Mouse (Mus musculus) embryonic facial prominence, embryonic 11.5 days (tissue): Measurements from ENCODE around the gene Gm20388. TPM values are rescaled to one million over a fixed set of nuclear protein-coding genes. Genes with fewer than 3 reads are reported as not detected.

Experiments
- ATAC-seq: fragments of 200-750 bp; cut with Nextera tagmentation; replicated peaks from 2 replicates; pipeline ENCODE4 v1.8.0; 2017; ENCODE audit warnings: low read depth; ENCODE audit not compliant: insufficient number of reproducible peaks, low FRiP score, low TSS enrichment
- DNase-seq: peaks from one replicate; pipeline ENCODE4 v3.0.0-alpha.2; 2015; ENCODE audit warnings: low spot score
- H3K27ac ChIP-seq: fragments of 300-500 bp; sonication (generic); replicated peaks from 2 replicates; pipeline ENCODE4 v1.5.1; 2014; ENCODE audit warnings: mild to moderate bottlenecking, low read depth, low read length, control low read depth
- H3K27me3 ChIP-seq: fragments of 300-500 bp; sonication (generic); 2 replicates; pipeline ENCODE4 v1.6.1; 2014; ENCODE audit warnings: mild to moderate bottlenecking, low read length, moderate library complexity, mixed read lengths; ENCODE audit not compliant: control insufficient read depth, insufficient read depth
- H3K36me3 ChIP-seq: fragments of 300-500 bp; sonication (generic); replicated peaks from 2 replicates; pipeline ENCODE4 v1.6.1; 2014; ENCODE audit warnings: low read depth, mild to moderate bottlenecking, low read length, moderate library complexity, mixed read lengths; ENCODE audit not compliant: control insufficient read depth, insufficient read depth
- H3K4me1 ChIP-seq: fragments of 300-500 bp; sonication (generic); 2 replicates; pipeline ENCODE4 v1.6.1; 2014; ENCODE audit warnings: low read length, mixed read lengths; ENCODE audit not compliant: control insufficient read depth, insufficient read depth
- H3K4me2 ChIP-seq: fragments of 300-500 bp; sonication (generic); 2 replicates; pipeline ENCODE4 v1.6.1; 2014; ENCODE audit warnings: low read depth, mild to moderate bottlenecking, control low read depth, low read length, moderate library complexity
- H3K4me3 ChIP-seq: fragments of 300-500 bp; sonication (generic); 2 replicates; pipeline ENCODE4 v1.5.1; 2014; ENCODE audit warnings: low read depth, low read length, control low read depth
- H3K9ac ChIP-seq: fragments of 300-500 bp; sonication (generic); replicated peaks from 2 replicates; pipeline ENCODE4 v1.6.1; 2014; ENCODE audit warnings: mild to moderate bottlenecking, control low read depth, low read length
- H3K9me3 ChIP-seq: fragments of 300-500 bp; sonication (generic); replicated peaks from 2 replicates; pipeline ENCODE4 v1.6.1; 2016; ENCODE audit warnings: mild to moderate bottlenecking, low read length, inconsistent platforms, mixed read lengths; ENCODE audit not compliant: control insufficient read depth
- WGBS: fragments of 180-500 bp; shearing (Covaris S2); extraction: QIAGEN DNeasy Blood & Tissue Kit; methylation state at CpG from one replicate; pipeline ENCODE4 v1.1.7; 2014; 5-methylcytosine and 5-hydroxymethylcytosine counted together
- polyA plus RNA-seq: library from polyadenylated mRNA; unstranded; fragments of >200 nt; fragmentation: Nextera tagmentation; extraction: Ambion mirVana; gene quantifications from 2 replicates; pipeline ENCODE4 v1.2.1, GENCODE M21; 2014

The Gm20388 gene
- polyA plus RNA-seq, 1 experiment from 2014 or later, result 3.1 TPM

GRCm38 (mm10) chr8:122692152-122692551, 2781.5 kb downstream of the Gm20388 start:
- Histone ChIP-seq H3K9me3 (no peaks in the 10 kb centered on the region), H3K27me3 (no peaks in the 10 kb centered on the region)

GRCm38 (mm10) chr8:122695438-122696042, 2784.9 kb downstream of the Gm20388 start:
- Histone ChIP-seq H3K9me3 (no peaks in the 10 kb centered on the region), H3K27ac (no peak overlapping the region), H3K4me2 (no peak overlapping the region), H3K9ac (no peak overlapping the region), H3K36me3 (no peaks in the 10 kb centered on the region), H3K4me3 (no peak overlapping the region), H3K4me1 (no peaks in the 10 kb centered on the region), H3K27me3 (no peaks in the 10 kb centered on the region)
- WGBS, result 45% methylated on average over 7 of the region's 7 CpGs
- DNase-seq, result no peak
- no peak for ATAC-seq

More at GRCm38 (mm10) chr8:122692152-122692551, 2781.5 kb downstream of the Gm20388 start:
- H3K4me1 ChIP-seq, result no peaks in the 10 kb centered on the region
- H3K4me3 ChIP-seq, result no peak overlapping the region
- no peak overlapping the region for H3K9ac ChIP-seq
- H3K4me2 ChIP-seq, result no peak overlapping the region
- no peaks in the 10 kb centered on the region for H3K36me3 ChIP-seq
- no peak overlapping the region for H3K27ac ChIP-seq
- WGBS, result 72% methylated on average over 8 of the region's 8 CpGs
- DNase-seq (no peak), ATAC-seq (no peak)

- no peaks in the 10 kb centered on the region for H3K27me3 ChIP-seq
- 79% methylated on average over 3 of the region's 3 CpGs for WGBS
- no peaks in the 10 kb centered on the region for H3K4me1 ChIP-seq
- no peak for ATAC-seq
- no peaks in the 10 kb centered on the region for H3K9me3 ChIP-seq
- peak; percentile 27 for DNase-seq
- no peak overlapping the region for H3K9ac ChIP-seq
- no peak overlapping the region for H3K4me2 ChIP-seq
- H3K27ac ChIP-seq, result no peak overlapping the region
- no peaks in the 10 kb centered on the region for H3K36me3 ChIP-seq
- no peak overlapping the region for H3K4me3 ChIP-seq
Observed at GRCm38 (mm10) chr8:122697181-122697581, 2786.5 kb downstream of the Gm20388 start.

GRCm38 (mm10) chr8:122697586-122697985, 2786.9 kb downstream of the Gm20388 start:
- no peak overlapping the region for H3K4me3 ChIP-seq
- DNase-seq, result no peak
- WGBS, result 74% methylated on average over 6 of the region's 6 CpGs

GRCm38 (mm10) chr8:122698254-122698768, 2787.7 kb downstream of the Gm20388 start:
- 0 out of 2 replicates have a peak overlapping the region, but pooled peaks have one; percentile 3 for H3K4me3 ChIP-seq
- H3K9me3 ChIP-seq, result no peaks in the 10 kb centered on the region
- H3K4me2 ChIP-seq, result no peak overlapping the region
- H3K36me3 ChIP-seq, result no peaks in the 10 kb centered on the region
- H3K27ac ChIP-seq, result no peak overlapping the region
- no peaks in the 10 kb centered on the region for H3K4me1 ChIP-seq
- WGBS, result 85% methylated on average over 5 of the region's 5 CpGs
- no peak for ATAC-seq
- DNase-seq, result no peak
- H3K27me3 ChIP-seq, result no peaks in the 10 kb centered on the region
- H3K9ac ChIP-seq, result no peak overlapping the region

More at GRCm38 (mm10) chr8:122697586-122697985, 2786.9 kb downstream of the Gm20388 start:
- Histone ChIP-seq H3K9me3 (no peaks in the 10 kb centered on the region), H3K27ac (no peak overlapping the region), H3K36me3 (no peaks in the 10 kb centered on the region), H3K9ac (no peak overlapping the region), H3K27me3 (no peaks in the 10 kb centered on the region), H3K4me1 (no peaks in the 10 kb centered on the region), H3K4me2 (no peak overlapping the region)
- no peak for ATAC-seq

GRCm38 (mm10) chr8:122699005-122699492, 2788.4 kb downstream of the Gm20388 start, which contains the start of gene Cbfa2t3:
Gene Cbfa2t3, minus strand, starts transcription at chr8:122699109.
- Histone ChIP-seq H3K9me3 (no peaks in the 10 kb centered on the region), H3K4me3 (0 out of 2 replicates have a peak within 1 kb of the TSS, but pooled peaks have one; percentile 3), H3K27ac (no peak within 1 kb of the TSS), H3K27me3 (no peaks in the 10 kb centered on the region), H3K36me3 (no peaks in the 10 kb centered on the region), H3K9ac (no peak within 1 kb of the TSS), H3K4me2 (no peak within 1 kb of the TSS), H3K4me1 (no peaks in the 10 kb centered on the region)
- WGBS, result 55% methylated on average over 13 of the region's 13 CpGs
- ATAC-seq, result peak; percentile 66; the same call in 1 of the 2 replicates
- no peak for DNase-seq

GRCm38 (mm10) chr8:122700628-122701027, 2790.0 kb downstream of the Gm20388 start:
- H3K27ac ChIP-seq, result no peak overlapping the region
- no peaks in the 10 kb centered on the region for H3K9me3 ChIP-seq
- no peaks in the 10 kb centered on the region for H3K27me3 ChIP-seq
- 70% methylated on average over 13 of the region's 13 CpGs for WGBS
- no peak overlapping the region for H3K4me2 ChIP-seq
- ATAC-seq (no peak), DNase-seq (no peak)
- H3K36me3 ChIP-seq, result no peaks in the 10 kb centered on the region
- no peak overlapping the region for H3K4me3 ChIP-seq
- H3K4me1 ChIP-seq, result no peaks in the 10 kb centered on the region
- no peak overlapping the region for H3K9ac ChIP-seq

GRCm38 (mm10) chr8:122701441-122702185, 2791.0 kb downstream of the Gm20388 start:
- Histone ChIP-seq H3K4me2 (no peak overlapping the region), H3K4me1 (no peaks in the 10 kb centered on the region), H3K36me3 (no peaks in the 10 kb centered on the region), H3K27ac (no peak overlapping the region), H3K9me3 (no peaks in the 10 kb centered on the region), H3K9ac (no peak overlapping the region), H3K4me3 (no peak overlapping the region), H3K27me3 (no peaks in the 10 kb centered on the region)
- DNase-seq, result no peak
- no peak for ATAC-seq
- WGBS, result 79% methylated on average over 12 of the region's 12 CpGs
